ENCODE assay signal across 10 mouse cellular contexts in genomic region chr6:5403095-5403815, GRCm38 (mm10). TPM values are rescaled to one million over a fixed set of nuclear protein-coding genes. Genes with fewer than 3 reads are reported as not detected.
DNase-seq lines count a peak whose midpoint lies in the region; ATAC-seq lines count a peak whose summit lies in the region.
"Had no signal": no experiment of that assay in that cellular context is flagged by ENCODE, and none has a peak within 500 bp of the region (broad histone marks: within the 10 kb centered on the region; RNA-seq: fewer than 3 reads in every experiment).

No protein-coding gene starts in this region.

- DNase-seq in layer of hippocampus, postnatal 10 days (ENCODE audit: low spot score in 2 of 2), result peak; percentile 15 to 34
- no peak for DNase-seq in layer of hippocampus, postnatal 25 days (ENCODE audit: extremely low spot score in 1 of 2, low spot score in 1 of 2)
- peak; percentile 49 for DNase-seq in embryo, embryonic 9.5 days (ENCODE audit: extremely low spot score)
- no peak for DNase-seq in gastrocnemius, postnatal 36 days
- no peak for DNase-seq in gastrocnemius, adult 8-10 months (ENCODE audit: low spot score in 2 of 2)

- peak overlapping the region; percentile 38; the same call in 1 of the 2 replicates for H3K9ac ChIP-seq in hindbrain, embryonic 12.5 days
- peak overlapping the region; percentile 30 for H3K9ac ChIP-seq in midbrain, embryonic 15.5 days

- peak; percentile 69 for ATAC-seq in hindbrain, embryonic 12.5 days (ENCODE audit: low FRiP score)
- peak; percentile 72 for ATAC-seq in midbrain, embryonic 15.5 days (replicated peaks)
- ATAC-seq in cerebellum, adult (ENCODE audit: insufficient number of reproducible peaks, low FRiP score, low TSS enrichment), result no peak

- H3K27me3 ChIP-seq in hindbrain, embryonic 12.5 days, result no peaks in the 10 kb centered on the region
- H3K27me3 ChIP-seq in midbrain, embryonic 15.5 days (replicated peaks), result no peaks in the 10 kb centered on the region

- peak overlapping the region; percentile 48 for H3K4me2 ChIP-seq in hindbrain, embryonic 12.5 days (replicated peaks)
- H3K4me2 ChIP-seq in midbrain, embryonic 15.5 days, result peak overlapping the region; percentile 50

- peak overlapping the region; percentile 74 for H3K27ac ChIP-seq in hindbrain, embryonic 12.5 days
- peak overlapping the region; percentile 75 for H3K27ac ChIP-seq in midbrain, embryonic 15.5 days

- WGBS in hindbrain, embryonic 12.5 days, result 15% methylated on average over 18 of the region's 18 CpGs
- 6% methylated on average over 18 of the region's 18 CpGs for WGBS in midbrain, embryonic 15.5 days

- peaks cover 25% of the 10 kb centered on the region for H3K4me1 ChIP-seq in hindbrain, embryonic 12.5 days
- peaks cover 24% of the 10 kb centered on the region for H3K4me1 ChIP-seq in midbrain, embryonic 15.5 days

- no peaks in the 10 kb centered on the region for H3K36me3 ChIP-seq in hindbrain, embryonic 12.5 days
- no peaks in the 10 kb centered on the region for H3K36me3 ChIP-seq in midbrain, embryonic 15.5 days (replicated peaks)
- H3K36me3 ChIP-seq: G1E had no signal

- H3K4me3 ChIP-seq in hindbrain, embryonic 12.5 days, result peak overlapping the region; percentile 20
- H3K4me3 ChIP-seq in midbrain, embryonic 15.5 days, result peak overlapping the region; percentile 29

- no peaks in the 10 kb centered on the region for H3K9me3 ChIP-seq in hindbrain, embryonic 12.5 days (replicated peaks)
- no peaks in the 10 kb centered on the region for H3K9me3 ChIP-seq in midbrain, embryonic 15.5 days
- H3K9me3 ChIP-seq: G1E had no signal

- intact Hi-C loops in gastrocnemius, postnatal 36 days (cut with DNase I), result no loop called here

RNA-seq across cellular contexts. Expression of gene Asb4, which starts 20.1 kb away (rescaled TPM):
- total RNA-seq in layer of hippocampus, postnatal 10 days (2021), result 1 to 10 TPM in 1 of 2 experiments, under 1 TPM in 1; 0.65 to 1.3 TPM
- total RNA-seq in layer of hippocampus, postnatal 25 days (2021), result under 1 TPM; 0.54 to 0.79 TPM
- polyA plus RNA-seq in hindbrain, embryonic 12.5 days (2016; fragmentation: Nextera tagmentation; extraction: Ambion mirVana), result 18.7 and 28.8 TPM in 2 replicates
- polyA plus RNA-seq in midbrain, embryonic 15.5 days (2015; fragmentation: Nextera tagmentation; extraction: Ambion mirVana), result 17.5 and 17.6 TPM in 2 replicates
- total RNA-seq in gastrocnemius, postnatal 36 days (2021), result 10 to 100 TPM in 1 of 2 experiments, 1 to 10 TPM in 1; 9.4 to 10.9 TPM
- total RNA-seq in gastrocnemius, adult 8-10 months (2022), result 10 to 100 TPM in 2 of 4 experiments, 1 to 10 TPM in 2; 8.2 to 16.9 (median 11.2) TPM
- total RNA-seq: common myeloid progenitor, adult 5-6 weeks; G1E had no signal

Comparison
In these comparisons a context has a peak if more than half of its experiments do, and no peak if none do; other contexts are left out.
1. DNase-seq: peak in layer of hippocampus, postnatal 10 days (2 of 2) and embryo, embryonic 9.5 days (single experiment); none in layer of hippocampus, postnatal 25 days (0 of 2), gastrocnemius, postnatal 36 days (0 of 2) and gastrocnemius, adult 8-10 months (0 of 2).